Mouse (Mus musculus): ENCODE measurements around the gene Ryr2. TPM values are rescaled to one million over a fixed set of nuclear protein-coding genes. Genes with fewer than 3 reads are reported as not detected.
"Not testable (repeated sequence)": the region's sequence is repeated elsewhere in the genome, so short reads cannot be mapped to it uniquely, and the experiment has no call there.

The Ryr2 gene
- polyA plus RNA-seq (2014; fragmentation: Nextera tagmentation; extraction: Ambion mirVana): 0.22 and 0.80 TPM in 2 replicates

GRCm38 (mm10) chr13:12106662-12107632 lies at the start of gene Ryr2:
Ryr2 (minus strand) TSS chr13:12106945.
- peak; percentile 83 for DNase-seq (ENCODE audit: low spot score)
- Histone ChIP-seq H3K4me2 (ENCODE audit: low read depth, low read length) (peak within 1 kb of the TSS; percentile 99), H3K9ac (replicated peaks; ENCODE audit: low read length) (peak within 1 kb of the TSS; percentile 67), H3K4me3 (ENCODE audit: low read depth, low read length) (peak within 1 kb of the TSS; percentile 66), H3K27ac (replicated peaks; ENCODE audit: low read depth, low read length) (no peak within 1 kb of the TSS), H3K4me1 (ENCODE audit: control insufficient read depth, insufficient read depth, low read length) (no peaks in the 10 kb centered on the region), H3K36me3 (replicated peaks; ENCODE audit: control insufficient read depth, insufficient read depth, low read depth, low read length) (no peaks in the 10 kb centered on the region), H3K27me3 (ENCODE audit: control insufficient read depth, insufficient read depth, low read length) (peaks cover 25% of the 10 kb centered on the region), H3K9me3 (replicated peaks; ENCODE audit: control insufficient read depth, low read length) (no peaks in the 10 kb centered on the region)
- 10% methylated on average over 49 of the region's 64 CpGs for WGBS
- ATAC-seq (replicated peaks; ENCODE audit: insufficient number of reproducible peaks, low FRiP score, low TSS enrichment, low read depth): peak; percentile 90

- Histone ChIP-seq H3K27me3 (ENCODE audit: control insufficient read depth, insufficient read depth, low read length) (no peaks in the 10 kb centered on the region), H3K27ac (replicated peaks; ENCODE audit: low read depth, low read length) (no peak overlapping the region), H3K4me2 (ENCODE audit: low read depth, low read length) (no peak overlapping the region), H3K9ac (replicated peaks; ENCODE audit: low read length) (no peak overlapping the region), H3K4me3 (ENCODE audit: low read depth, low read length) (no peak overlapping the region), H3K4me1 (ENCODE audit: control insufficient read depth, insufficient read depth, low read length) (no peaks in the 10 kb centered on the region), H3K36me3 (replicated peaks; ENCODE audit: control insufficient read depth, insufficient read depth, low read depth, low read length) (no peaks in the 10 kb centered on the region), H3K9me3 (replicated peaks; ENCODE audit: control insufficient read depth, low read length) (no peaks in the 10 kb centered on the region)
- 85% methylated on average over 11 of the region's 11 CpGs for WGBS
- ATAC-seq (replicated peaks; ENCODE audit: insufficient number of reproducible peaks, low FRiP score, low TSS enrichment, low read depth) (no peak), DNase-seq (ENCODE audit: low spot score) (no peak)
Observed at GRCm38 (mm10) chr13:12153922-12154321, 47.2 kb upstream of the Ryr2 start.

- Histone ChIP-seq H3K4me3 (ENCODE audit: low read depth, low read length) (no peak overlapping the region), H3K9ac (replicated peaks; ENCODE audit: low read length) (no peak overlapping the region), H3K27ac (replicated peaks; ENCODE audit: low read depth, low read length) (no peak overlapping the region), H3K27me3 (ENCODE audit: control insufficient read depth, insufficient read depth, low read length) (no peaks in the 10 kb centered on the region), H3K4me2 (ENCODE audit: low read depth, low read length) (no peak overlapping the region), H3K9me3 (replicated peaks; ENCODE audit: control insufficient read depth, low read length) (no peaks in the 10 kb centered on the region), H3K4me1 (ENCODE audit: control insufficient read depth, insufficient read depth, low read length) (no peaks in the 10 kb centered on the region), H3K36me3 (replicated peaks; ENCODE audit: control insufficient read depth, insufficient read depth, low read depth, low read length) (no peaks in the 10 kb centered on the region)
- DNase-seq (ENCODE audit: low spot score) (no peak), ATAC-seq (replicated peaks; ENCODE audit: insufficient number of reproducible peaks, low FRiP score, low TSS enrichment, low read depth) (no peak)
- 83% methylated on average over 6 of the region's 6 CpGs for WGBS
Observed at GRCm38 (mm10) chr13:12146918-12147507, 40.3 kb upstream of the Ryr2 start.

GRCm38 (mm10) chr13:12146402-12146801 lies 39.7 kb upstream of the Ryr2 start:
- ATAC-seq (replicated peaks; ENCODE audit: insufficient number of reproducible peaks, low FRiP score, low TSS enrichment, low read depth): no peak
- WGBS: 83% methylated on average over 2 of the region's 2 CpGs
- no peak overlapping the region for H3K4me2 ChIP-seq (ENCODE audit: low read depth, low read length)
- H3K36me3 ChIP-seq (replicated peaks; ENCODE audit: control insufficient read depth, insufficient read depth, low read depth, low read length): no peaks in the 10 kb centered on the region
- no peaks in the 10 kb centered on the region for H3K27me3 ChIP-seq (ENCODE audit: control insufficient read depth, insufficient read depth, low read length)
- H3K9ac ChIP-seq (replicated peaks; ENCODE audit: low read length): no peak overlapping the region
- no peaks in the 10 kb centered on the region for H3K9me3 ChIP-seq (replicated peaks; ENCODE audit: control insufficient read depth, low read length)
- H3K4me1 ChIP-seq (ENCODE audit: control insufficient read depth, insufficient read depth, low read length): no peaks in the 10 kb centered on the region
- H3K27ac ChIP-seq (replicated peaks; ENCODE audit: low read depth, low read length): no peak overlapping the region
- DNase-seq (ENCODE audit: low spot score): no peak
- no peak overlapping the region for H3K4me3 ChIP-seq (ENCODE audit: low read depth, low read length)

GRCm38 (mm10) chr13:12143347-12143746 lies 36.6 kb upstream of the Ryr2 start:
- Histone ChIP-seq H3K4me1 (ENCODE audit: control insufficient read depth, insufficient read depth, low read length) (no peaks in the 10 kb centered on the region), H3K9me3 (replicated peaks; ENCODE audit: control insufficient read depth, low read length) (no peaks in the 10 kb centered on the region), H3K27me3 (ENCODE audit: control insufficient read depth, insufficient read depth, low read length) (no peaks in the 10 kb centered on the region), H3K4me3 (ENCODE audit: low read depth, low read length) (no peak overlapping the region), H3K27ac (replicated peaks; ENCODE audit: low read depth, low read length) (no peak overlapping the region), H3K36me3 (replicated peaks; ENCODE audit: control insufficient read depth, insufficient read depth, low read depth, low read length) (no peaks in the 10 kb centered on the region), H3K4me2 (ENCODE audit: low read depth, low read length) (no peak overlapping the region), H3K9ac (replicated peaks; ENCODE audit: low read length) (no peak overlapping the region)
- no peak for ATAC-seq (replicated peaks; ENCODE audit: insufficient number of reproducible peaks, low FRiP score, low TSS enrichment, low read depth)
- no peak for DNase-seq (ENCODE audit: low spot score)
- WGBS: 85% methylated on average over 5 of the region's 5 CpGs

- H3K27me3 ChIP-seq (ENCODE audit: control insufficient read depth, insufficient read depth, low read length); H3K27ac ChIP-seq (replicated peaks; ENCODE audit: low read depth, low read length); H3K4me3 ChIP-seq (ENCODE audit: low read depth, low read length); H3K4me2 ChIP-seq (ENCODE audit: low read depth, low read length); H3K9me3 ChIP-seq (replicated peaks; ENCODE audit: control insufficient read depth, low read length); H3K9ac ChIP-seq (replicated peaks; ENCODE audit: low read length); H3K36me3 ChIP-seq (replicated peaks; ENCODE audit: control insufficient read depth, insufficient read depth, low read depth, low read length); ATAC-seq (replicated peaks; ENCODE audit: insufficient number of reproducible peaks, low FRiP score, low TSS enrichment, low read depth); DNase-seq (ENCODE audit: low spot score); H3K4me1 ChIP-seq (ENCODE audit: control insufficient read depth, insufficient read depth, low read length): not testable (repeated sequence)
- 87% methylated on average over 10 of the region's 10 CpGs for WGBS
Observed at GRCm38 (mm10) chr13:12136461-12136860, 29.7 kb upstream of the Ryr2 start.

GRCm38 (mm10) chr13:12133549-12133948 lies 26.8 kb upstream of the Ryr2 start:
- no peaks in the 10 kb centered on the region for H3K9me3 ChIP-seq (replicated peaks; ENCODE audit: control insufficient read depth, low read length)
- H3K4me1 ChIP-seq (ENCODE audit: control insufficient read depth, insufficient read depth, low read length): no peaks in the 10 kb centered on the region
- 86% methylated on average over 7 of the region's 7 CpGs for WGBS
- no peak for DNase-seq (ENCODE audit: low spot score)
- no peaks in the 10 kb centered on the region for H3K27me3 ChIP-seq (ENCODE audit: control insufficient read depth, insufficient read depth, low read length)
- H3K4me2 ChIP-seq (ENCODE audit: low read depth, low read length): no peak overlapping the region
- H3K9ac ChIP-seq (replicated peaks; ENCODE audit: low read length): no peak overlapping the region
- no peak overlapping the region for H3K4me3 ChIP-seq (ENCODE audit: low read depth, low read length)
- H3K36me3 ChIP-seq (replicated peaks; ENCODE audit: control insufficient read depth, insufficient read depth, low read depth, low read length): no peaks in the 10 kb centered on the region
- H3K27ac ChIP-seq (replicated peaks; ENCODE audit: low read depth, low read length): no peak overlapping the region
- no peak for ATAC-seq (replicated peaks; ENCODE audit: insufficient number of reproducible peaks, low FRiP score, low TSS enrichment, low read depth)

GRCm38 (mm10) chr13:12132160-12132710 lies 25.5 kb upstream of the Ryr2 start:
- WGBS: 89% methylated on average over 3 of the region's 3 CpGs
- H3K9me3 ChIP-seq (replicated peaks; ENCODE audit: control insufficient read depth, low read length): no peaks in the 10 kb centered on the region
- no peak for ATAC-seq (replicated peaks; ENCODE audit: insufficient number of reproducible peaks, low FRiP score, low TSS enrichment, low read depth)
- H3K36me3 ChIP-seq (replicated peaks; ENCODE audit: control insufficient read depth, insufficient read depth, low read depth, low read length): no peaks in the 10 kb centered on the region
- DNase-seq (ENCODE audit: low spot score): no peak
- no peak overlapping the region for H3K27ac ChIP-seq (replicated peaks; ENCODE audit: low read depth, low read length)
- H3K27me3 ChIP-seq (ENCODE audit: control insufficient read depth, insufficient read depth, low read length): no peaks in the 10 kb centered on the region
- no peaks in the 10 kb centered on the region for H3K4me1 ChIP-seq (ENCODE audit: control insufficient read depth, insufficient read depth, low read length)
- H3K4me3 ChIP-seq (ENCODE audit: low read depth, low read length): no peak overlapping the region
- H3K4me2 ChIP-seq (ENCODE audit: low read depth, low read length): no peak overlapping the region
- H3K9ac ChIP-seq (replicated peaks; ENCODE audit: low read length): no peak overlapping the region
